Mouse (Mus musculus): ENCODE data around the gene Olfr150. TPM values are rescaled to one million over a fixed set of nuclear protein-coding genes. Genes with fewer than 3 reads are reported as not detected.
"Not testable (repeated sequence)": the region's sequence is repeated elsewhere in the genome, so short reads cannot be mapped to it uniquely, and the experiment has no call there.

Olfr150 gene
- total RNA-seq (2021) = not detected
- long read RNA-seq, experiment 1 = 0 reads
- long read RNA-seq, experiment 2 = 0 reads

DNA sequence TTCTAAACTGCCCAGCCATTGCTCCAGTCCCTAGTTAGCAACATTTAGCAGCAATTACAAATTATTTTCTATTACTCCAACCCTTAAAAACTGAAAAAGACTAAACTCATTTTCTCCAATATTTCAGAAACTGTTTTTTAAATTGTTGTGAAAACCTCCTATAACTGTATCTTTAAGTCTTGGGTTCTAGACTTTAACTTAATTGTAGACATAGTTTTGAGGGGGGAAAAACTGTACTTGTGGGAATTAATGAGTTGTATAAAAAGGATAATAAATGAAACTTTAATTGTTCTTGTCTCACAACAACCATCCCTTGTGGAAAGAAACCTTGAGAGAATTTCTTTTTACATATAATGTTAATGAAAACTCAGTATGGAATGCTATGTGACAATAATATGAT, at the start of gene Olfr150:
Gene Olfr150 (plus strand): TSS at position 301 of the 400 bp plus-strand sequence.
- DNase-seq = no peak
- intact Hi-C loops (cut with DNase I) = no loop called here

DNA sequence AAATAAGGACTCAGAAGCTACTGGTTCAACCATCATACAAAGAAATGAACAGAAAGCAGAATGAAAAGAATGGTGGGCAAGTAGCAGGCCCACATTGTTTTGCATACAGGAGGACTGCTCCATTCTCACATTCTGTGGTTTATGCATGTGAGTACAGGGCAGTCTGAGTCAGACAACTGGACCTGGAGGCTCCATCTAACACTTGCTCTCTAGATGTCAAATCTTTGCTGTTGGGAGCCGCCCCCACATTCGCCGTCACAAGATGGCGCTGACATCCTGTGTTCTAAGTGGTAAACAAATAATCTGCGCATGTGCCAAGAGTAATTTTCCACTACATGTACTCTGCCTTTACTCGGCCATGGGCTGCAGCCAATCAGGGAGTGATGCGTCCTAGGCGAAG, 29.7 kb upstream of the Olfr150 start:
- intact Hi-C loops (cut with DNase I); DNase-seq: not testable (repeated sequence)

DNA sequence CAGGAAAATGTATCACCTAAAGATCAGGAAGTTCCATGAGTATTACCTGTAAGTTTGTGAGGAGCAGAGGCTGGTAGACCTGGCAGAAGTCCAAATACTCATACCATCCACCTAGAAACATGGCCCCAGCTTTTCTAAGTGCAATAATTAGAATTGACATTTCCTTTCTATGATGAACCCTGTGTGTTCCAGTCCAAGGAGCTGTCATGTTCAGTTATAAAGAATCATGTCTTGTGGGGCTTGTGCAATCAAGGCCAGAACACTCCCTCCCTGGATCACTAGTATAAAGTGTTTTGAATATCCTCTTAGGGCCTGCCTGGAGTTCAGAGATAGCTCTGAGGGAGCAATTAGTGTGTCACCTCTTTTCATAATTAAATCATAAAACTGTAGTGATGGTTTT, 23.8 kb upstream of the Olfr150 start, which contains the start of gene Olfr149:
Gene Olfr149 (minus strand): TSS at position 101 of the 400 bp plus-strand sequence.
- intact Hi-C loops (cut with DNase I) = no loop called here
- no peak for DNase-seq

DNA sequence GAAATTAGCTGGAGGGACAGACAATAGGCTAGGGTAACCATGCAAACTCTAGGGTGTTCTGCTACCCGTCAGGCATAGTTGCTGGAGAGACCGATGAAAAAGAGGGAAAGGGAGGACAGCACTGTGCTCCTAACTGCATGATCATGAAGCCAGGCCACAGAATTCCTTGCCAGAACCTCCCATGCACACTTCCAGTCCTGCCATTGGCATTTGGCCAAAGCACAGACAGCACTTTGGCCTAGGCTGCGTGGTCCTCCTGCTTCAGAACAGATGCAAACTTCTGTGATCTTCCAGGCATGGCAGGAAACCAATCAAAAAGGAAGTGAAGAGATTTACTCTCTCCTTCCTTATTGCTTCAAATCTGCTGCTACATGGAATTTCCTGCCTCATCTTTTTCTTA, 21.8 kb upstream of the Olfr150 start:
- intact Hi-C loops (cut with DNase I) = no loop called here
- peak; percentile 25 to 48 for DNase-seq

DNA sequence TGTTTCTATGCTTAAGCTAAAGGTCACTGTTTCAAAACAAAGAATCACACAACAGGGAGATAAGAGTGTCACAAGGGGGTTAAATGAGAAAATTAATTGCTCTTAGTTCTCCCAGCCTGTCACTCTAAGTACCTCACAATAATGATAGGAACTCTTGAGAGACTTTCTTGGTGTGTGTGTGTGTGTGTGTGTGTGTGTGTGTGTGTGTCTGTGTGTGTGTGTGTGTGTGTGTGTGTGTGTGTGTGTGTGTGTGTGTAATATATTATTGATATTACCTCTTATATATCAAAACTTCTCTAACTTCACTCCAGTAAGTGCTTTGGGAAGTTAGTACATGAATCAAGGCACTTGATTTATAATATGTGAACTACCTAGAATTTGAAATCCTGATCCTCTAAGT, 19.7 kb upstream of the Olfr150 start, which contains the start of gene Olfr965:
Gene Olfr965 (plus strand): TSS at position 301 of the 400 bp plus-strand sequence.
- intact Hi-C loops (cut with DNase I) = no loop called here
- DNase-seq = no peak

DNA sequence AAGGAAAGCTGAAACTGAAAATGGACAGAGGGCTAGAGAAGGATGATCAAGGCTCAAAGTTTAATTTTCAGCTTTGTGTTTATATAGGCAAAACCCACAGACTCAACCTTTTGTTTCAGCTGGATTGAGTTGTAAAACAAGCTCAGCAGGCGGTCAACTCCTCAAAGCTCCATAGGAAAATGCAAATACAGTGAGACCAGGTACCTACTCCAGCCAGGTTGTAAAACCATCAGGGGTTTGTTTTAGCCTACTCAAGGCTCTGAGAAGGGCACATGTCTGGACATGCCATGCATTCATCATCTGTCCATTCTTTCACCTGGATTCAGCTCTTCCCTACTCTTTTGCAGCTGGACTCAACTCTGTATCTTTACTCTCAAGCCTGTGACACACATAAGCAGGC, 10.0 kb downstream of the Olfr150 start:
- DNase-seq = no peak
- intact Hi-C loops (cut with DNase I) = no loop called here

DNA sequence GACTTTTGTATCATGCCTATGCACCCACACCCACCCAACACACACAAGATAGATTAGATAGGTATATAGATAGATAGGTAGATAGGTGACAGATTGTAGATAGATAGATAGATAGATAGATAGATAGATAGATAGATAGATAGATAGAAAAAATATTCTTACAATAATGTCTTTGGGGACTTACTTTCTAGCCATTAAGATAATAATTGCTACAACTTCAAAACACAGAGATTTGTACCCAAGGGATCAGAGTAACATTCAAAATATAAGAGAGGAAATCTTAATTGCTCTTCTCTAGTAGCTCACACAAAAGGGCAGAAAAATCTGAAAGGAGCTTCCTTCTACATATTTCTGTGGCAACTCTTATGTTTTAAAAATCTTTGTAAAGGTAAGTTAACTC, 15.2 kb downstream of the Olfr150 start, which contains the start of gene Olfr967:
Gene Olfr967 (plus strand): TSS at position 301 of the 400 bp plus-strand sequence.
- no peak for DNase-seq
- intact Hi-C loops (cut with DNase I) = no loop called here

DNA sequence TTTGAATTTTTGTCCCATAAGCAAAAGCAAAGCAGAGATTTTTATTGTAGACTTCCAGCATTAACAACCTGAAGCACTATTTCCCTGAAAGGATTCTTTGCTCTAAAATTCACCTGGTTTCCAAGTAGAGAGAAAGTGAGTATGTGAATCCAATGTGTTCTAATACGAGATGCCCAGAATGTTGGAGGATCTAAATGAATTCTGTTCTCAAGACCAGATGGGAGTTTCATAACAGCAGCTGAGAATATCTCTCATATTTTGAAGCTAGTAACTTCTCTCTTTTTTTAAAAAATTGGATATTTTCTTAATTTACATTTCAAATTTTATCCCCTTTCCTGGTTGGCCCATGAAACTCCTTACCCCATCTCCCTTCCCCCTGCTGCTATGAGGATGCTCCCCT, 15.7 kb downstream of the Olfr150 start:
- no peak for DNase-seq
- intact Hi-C loops (cut with DNase I) = no loop called here

DNA sequence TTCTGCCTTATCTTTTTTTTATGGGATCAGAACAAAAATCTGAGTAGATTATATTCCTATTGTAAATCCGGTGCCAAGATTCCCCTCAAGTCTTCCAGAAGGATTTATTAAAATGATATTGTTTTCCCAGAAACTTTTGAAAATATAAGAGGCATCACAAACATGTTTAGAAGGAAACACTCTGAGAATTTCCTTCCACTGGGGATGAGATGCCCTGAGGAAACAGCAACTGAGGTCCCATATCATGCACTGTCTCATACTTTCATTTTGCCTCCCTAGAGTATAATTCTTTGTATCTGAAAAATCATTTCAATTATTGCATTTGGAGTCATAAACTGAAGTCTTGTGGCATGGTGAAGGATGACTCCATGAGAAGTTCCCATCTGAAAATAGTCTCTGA, 52.4 kb downstream of the Olfr150 start, which contains the start of gene Olfr968:
Gene Olfr968 (minus strand): TSS at position 101 of the 400 bp plus-strand sequence.
- intact Hi-C loops (cut with DNase I) = no loop called here
- no peak for DNase-seq

Other genes with a start within 250 kb of the Olfr150 start
- gene Olfr44, start 237.0 kb upstream of the Olfr150 start, total RNA-seq (2021) = not detected
- not detected for gene Olfr957, start 215.2 kb upstream of the Olfr150 start, total RNA-seq (2021)
- not detected for gene Olfr958, start 176.9 kb upstream of the Olfr150 start, total RNA-seq (2021)
- not detected for gene Olfr959, start 155.4 kb upstream of the Olfr150 start, total RNA-seq (2021)
- 1 to 10 TPM in 1 of 2 experiments, under 1 TPM in 1; 0.73 to 1.4 TPM for gene AW551984, start 126.6 kb upstream of the Olfr150 start, total RNA-seq (2021)
- gene Olfr148, start 120.3 kb upstream of the Olfr150 start, total RNA-seq (2021) = not detected
- not detected for gene Olfr960, start 109.6 kb upstream of the Olfr150 start, total RNA-seq (2021)
- gene Olfr961, start 85.9 kb upstream of the Olfr150 start, total RNA-seq (2021) = not detected
- not detected for gene Olfr963, start 63.8 kb upstream of the Olfr150 start, total RNA-seq (2021)
- gene Olfr149, start 23.9 kb upstream of the Olfr150 start, total RNA-seq (2021) = not detected
- gene Olfr965, start 19.6 kb upstream of the Olfr150 start, total RNA-seq (2021) = not detected
- not detected for gene Olfr967, start 15.3 kb downstream of the Olfr150 start, total RNA-seq (2021)
- not detected for gene Olfr968, start 52.3 kb downstream of the Olfr150 start, total RNA-seq (2021)
- gene Olfr969, start 60.0 kb downstream of the Olfr150 start, total RNA-seq (2021) = not detected
- gene Olfr970, start 77.9 kb downstream of the Olfr150 start, total RNA-seq (2021) = not detected
- gene Olfr971, start 105.9 kb downstream of the Olfr150 start, total RNA-seq (2021) = not detected
- not detected for gene Olfr972, start 135.4 kb downstream of the Olfr150 start, total RNA-seq (2021)
- not detected for gene Olfr229, start 176.4 kb downstream of the Olfr150 start, total RNA-seq (2021)
- gene Olfr974, start 206.5 kb downstream of the Olfr150 start, total RNA-seq (2021) = not detected
- gene Olfr975, start 221.1 kb downstream of the Olfr150 start, total RNA-seq (2021) = not detected
- not detected for gene Olfr976, start 230.2 kb downstream of the Olfr150 start, total RNA-seq (2021)

All from heart, postnatal 14 days (tissue).